Mouse (Mus musculus): ENCODE measurements at regions not wholly inside any gene's neighbourhood (a gene's known extent, or its start where the extent isn't known, plus 50 kb on each side); places are given as distances from the start of the nearest gene placed in this dataset.

DNA sequence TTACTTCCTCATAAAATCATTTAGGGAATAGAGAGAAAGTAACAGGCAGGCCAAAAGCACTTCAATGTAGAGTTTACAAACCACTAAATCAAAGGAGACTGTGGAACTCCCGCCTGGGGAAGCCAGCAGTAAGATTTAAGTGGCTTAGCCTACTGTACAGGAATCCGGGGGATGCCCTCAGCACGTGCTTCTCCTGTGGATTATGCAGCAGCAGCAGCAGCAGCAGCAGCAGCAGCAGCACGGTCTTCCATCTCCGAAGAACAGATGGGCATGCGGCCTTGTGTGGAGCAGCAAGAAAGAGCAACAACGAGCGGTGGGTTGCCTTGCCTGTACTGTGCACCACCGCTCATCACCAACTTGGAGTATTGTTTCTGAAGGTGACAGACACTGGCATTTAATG lies 314.9 kb downstream of the Cd83 start:
- ATAC-seq (ENCODE audit: insufficient number of reproducible peaks, insufficient read depth, low FRiP score, low read depth): no peak
- Histone ChIP-seq H3K9me3 (ENCODE audit: control insufficient read depth, low read depth, low read length) (no peaks in the 10 kb centered on the region), H3K9ac (replicated peaks; ENCODE audit: low read depth, low read length) (no peak overlapping the region), H3K4me1 (ENCODE audit: control insufficient read depth, insufficient read depth, low read length) (no peaks in the 10 kb centered on the region), H3K36me3 (ENCODE audit: control insufficient read depth, insufficient read depth, low read length) (no peaks in the 10 kb centered on the region), H3K27me3 (ENCODE audit: control insufficient read depth, insufficient read depth, low read length) (0 out of 2 replicates have a peak, but pooled peaks cover 3% of the 10 kb centered on the region), H3K4me2 (replicated peaks; ENCODE audit: low read depth, low read length) (no peak overlapping the region), H3K4me3 (ENCODE audit: low read depth, low read length) (no peak overlapping the region), H3K27ac (ENCODE audit: low read length) (no peak overlapping the region)
- WGBS: 56% methylated on average over 9 of the region's 9 CpGs

DNA sequence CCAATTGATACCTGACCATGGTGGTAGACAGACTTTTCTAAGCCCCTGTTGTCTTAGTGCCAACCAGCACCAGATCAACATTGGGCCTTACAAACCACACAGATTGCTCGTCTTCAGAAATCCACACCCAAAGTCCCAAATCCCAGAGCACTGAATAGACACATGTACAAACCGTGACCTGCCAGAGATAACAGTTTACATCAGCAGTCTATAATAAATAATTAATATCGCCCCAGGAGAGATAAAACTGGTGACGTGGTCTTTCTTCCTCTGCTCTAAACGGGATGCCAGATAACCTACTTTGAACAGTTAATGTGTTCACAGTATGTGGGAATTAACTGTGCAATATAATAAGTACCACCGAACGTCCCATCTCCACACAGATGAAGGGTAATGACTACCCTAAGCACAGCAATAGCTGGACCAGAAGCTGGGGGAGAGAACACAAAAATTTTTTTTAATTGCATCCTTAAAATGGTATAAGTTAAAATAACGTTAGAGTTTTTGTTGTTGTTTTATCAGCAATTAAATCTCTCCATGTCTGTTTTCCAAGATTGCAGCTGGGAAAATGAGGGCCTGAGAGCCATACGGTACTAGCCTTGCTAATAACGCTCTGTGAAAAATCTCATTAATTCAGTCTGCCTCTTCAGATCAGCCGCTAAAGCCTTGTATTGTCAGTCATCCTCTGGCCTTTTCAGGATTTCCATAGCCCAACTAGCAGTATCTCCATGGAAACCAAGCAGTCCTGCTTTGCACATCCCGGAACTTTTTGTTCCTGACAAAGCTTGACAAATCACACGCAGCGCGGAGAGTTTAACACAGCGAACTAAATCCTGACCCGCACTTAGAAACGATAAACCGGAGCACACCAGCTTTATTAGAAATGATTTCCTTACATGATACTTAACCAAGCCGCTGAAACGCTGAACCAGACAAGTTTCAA lies 315.8 kb downstream of the Cd83 start:
- Histone ChIP-seq H3K36me3 (ENCODE audit: control insufficient read depth, insufficient read depth, low read length) (no peaks in the 10 kb centered on the region), H3K4me3 (ENCODE audit: low read depth, low read length) (0 out of 2 replicates have a peak overlapping the region, but pooled peaks have one; percentile 3), H3K27ac (ENCODE audit: low read length) (no peak overlapping the region), H3K4me2 (replicated peaks; ENCODE audit: low read depth, low read length) (peak overlapping the region; percentile 17; the same call in 1 of the 2 replicates), H3K9ac (replicated peaks; ENCODE audit: low read depth, low read length) (no peak overlapping the region), H3K4me1 (ENCODE audit: control insufficient read depth, insufficient read depth, low read length) (no peaks in the 10 kb centered on the region), H3K27me3 (ENCODE audit: control insufficient read depth, insufficient read depth, low read length) (0 out of 2 replicates have a peak, but pooled peaks cover 3% of the 10 kb centered on the region), H3K9me3 (ENCODE audit: control insufficient read depth, low read depth, low read length) (no peaks in the 10 kb centered on the region)
- 20% methylated on average over 21 of the region's 21 CpGs for WGBS
- ATAC-seq (ENCODE audit: insufficient number of reproducible peaks, insufficient read depth, low FRiP score, low read depth): no peak

DNA sequence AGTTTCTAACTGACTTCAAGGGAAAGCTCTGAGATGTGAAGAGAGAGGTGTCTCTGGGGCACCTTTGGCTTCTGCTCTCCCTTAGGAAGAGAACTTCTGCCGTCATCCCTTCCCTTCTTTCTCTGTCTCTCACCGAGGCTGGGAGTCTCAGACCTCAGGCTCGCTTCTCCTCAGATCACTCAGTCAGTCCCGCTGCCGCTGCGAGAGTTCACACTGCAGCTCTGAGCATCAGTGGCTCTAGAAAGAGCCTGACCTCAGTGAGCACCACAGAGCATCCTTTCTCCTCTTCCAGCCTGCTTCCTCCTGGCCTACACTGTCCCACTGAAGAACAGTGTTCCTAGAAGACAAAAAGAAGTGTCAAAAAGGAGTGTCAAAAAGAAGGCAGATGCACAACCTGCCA lies 316.6 kb downstream of the Cd83 start:
- H3K4me3 ChIP-seq (ENCODE audit: low read depth, low read length): 0 out of 2 replicates have a peak overlapping the region, but pooled peaks have one; percentile 3
- H3K36me3 ChIP-seq (ENCODE audit: control insufficient read depth, insufficient read depth, low read length): no peaks in the 10 kb centered on the region
- ATAC-seq (ENCODE audit: insufficient number of reproducible peaks, insufficient read depth, low FRiP score, low read depth): no peak
- WGBS: 21% methylated on average over 6 of the region's 6 CpGs
- H3K4me2 ChIP-seq (replicated peaks; ENCODE audit: low read depth, low read length): peak overlapping the region; percentile 17; the same call in 1 of the 2 replicates
- no peaks in the 10 kb centered on the region for H3K4me1 ChIP-seq (ENCODE audit: control insufficient read depth, insufficient read depth, low read length)
- no peak overlapping the region for H3K9ac ChIP-seq (replicated peaks; ENCODE audit: low read depth, low read length)
- H3K9me3 ChIP-seq (ENCODE audit: control insufficient read depth, low read depth, low read length): no peaks in the 10 kb centered on the region
- H3K27me3 ChIP-seq (ENCODE audit: control insufficient read depth, insufficient read depth, low read length): 0 out of 2 replicates have a peak, but pooled peaks cover 3% of the 10 kb centered on the region
- no peak overlapping the region for H3K27ac ChIP-seq (ENCODE audit: low read length)

GRCm38 (mm10) chr13:44101806-44102205 lies 317.2 kb downstream of the Cd83 start:
- Histone ChIP-seq H3K9ac (replicated peaks; ENCODE audit: low read depth, low read length) (no peak overlapping the region), H3K27ac (ENCODE audit: low read length) (no peak overlapping the region), H3K4me1 (ENCODE audit: control insufficient read depth, insufficient read depth, low read length) (no peaks in the 10 kb centered on the region), H3K9me3 (ENCODE audit: control insufficient read depth, low read depth, low read length) (no peaks in the 10 kb centered on the region), H3K4me3 (ENCODE audit: low read depth, low read length) (no peak overlapping the region), H3K27me3 (ENCODE audit: control insufficient read depth, insufficient read depth, low read length) (0 out of 2 replicates have a peak, but pooled peaks cover 3% of the 10 kb centered on the region), H3K36me3 (ENCODE audit: control insufficient read depth, insufficient read depth, low read length) (no peaks in the 10 kb centered on the region), H3K4me2 (replicated peaks; ENCODE audit: low read depth, low read length) (no peak overlapping the region)
- no peak for ATAC-seq (ENCODE audit: insufficient number of reproducible peaks, insufficient read depth, low FRiP score, low read depth)
- WGBS: 75% methylated on average over 6 of the region's 6 CpGs

- Histone ChIP-seq H3K36me3 (ENCODE audit: control insufficient read depth, insufficient read depth, low read length) (no peaks in the 10 kb centered on the region), H3K27me3 (ENCODE audit: control insufficient read depth, insufficient read depth, low read length) (0 out of 2 replicates have a peak, but pooled peaks cover 3% of the 10 kb centered on the region), H3K9ac (replicated peaks; ENCODE audit: low read depth, low read length) (no peak overlapping the region), H3K4me1 (ENCODE audit: control insufficient read depth, insufficient read depth, low read length) (no peaks in the 10 kb centered on the region), H3K4me3 (ENCODE audit: low read depth, low read length) (no peak overlapping the region), H3K4me2 (replicated peaks; ENCODE audit: low read depth, low read length) (no peak overlapping the region), H3K9me3 (ENCODE audit: control insufficient read depth, low read depth, low read length) (no peaks in the 10 kb centered on the region), H3K27ac (ENCODE audit: low read length) (no peak overlapping the region)
- ATAC-seq (ENCODE audit: insufficient number of reproducible peaks, insufficient read depth, low FRiP score, low read depth): no peak
- 74% methylated on average over 4 of the region's 4 CpGs for WGBS
Measured at GRCm38 (mm10) chr13:44102257-44102656, 317.7 kb downstream of the Cd83 start.

GRCm38 (mm10) chr13:44103340-44103739 lies 318.8 kb downstream of the Cd83 start:
- no peak overlapping the region for H3K4me2 ChIP-seq (replicated peaks; ENCODE audit: low read depth, low read length)
- H3K4me1 ChIP-seq (ENCODE audit: control insufficient read depth, insufficient read depth, low read length): no peaks in the 10 kb centered on the region
- ATAC-seq (ENCODE audit: insufficient number of reproducible peaks, insufficient read depth, low FRiP score, low read depth): no peak
- H3K27ac ChIP-seq (ENCODE audit: low read length): no peak overlapping the region
- H3K4me3 ChIP-seq (ENCODE audit: low read depth, low read length): no peak overlapping the region
- WGBS: 89% methylated on average over 7 of the region's 7 CpGs
- H3K9ac ChIP-seq (replicated peaks; ENCODE audit: low read depth, low read length): no peak overlapping the region
- no peaks in the 10 kb centered on the region for H3K9me3 ChIP-seq (ENCODE audit: control insufficient read depth, low read depth, low read length)
- H3K36me3 ChIP-seq (ENCODE audit: control insufficient read depth, insufficient read depth, low read length): no peaks in the 10 kb centered on the region
- H3K27me3 ChIP-seq (ENCODE audit: control insufficient read depth, insufficient read depth, low read length): 0 out of 2 replicates have a peak, but pooled peaks cover 3% of the 10 kb centered on the region

DNA sequence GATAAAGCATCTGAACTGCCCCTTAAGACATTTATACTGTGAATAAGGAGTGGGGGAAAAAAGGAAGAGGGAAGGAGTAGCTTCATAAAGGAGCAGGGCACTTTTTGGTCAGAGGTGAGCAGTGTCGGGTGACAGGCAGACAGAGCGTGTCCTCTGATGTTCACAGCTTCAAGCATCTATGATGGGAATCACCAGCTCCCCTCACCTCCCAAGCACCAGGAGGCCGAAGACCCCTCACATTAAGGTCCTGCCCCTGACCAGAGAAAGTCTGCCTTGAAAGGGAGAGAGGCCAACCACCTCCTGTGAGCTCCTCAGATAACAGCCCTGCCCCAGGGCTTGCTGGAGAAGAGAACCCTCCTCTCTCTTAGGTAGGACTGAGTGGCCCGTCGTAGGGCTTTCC lies 320.6 kb downstream of the Cd83 start:
- Histone ChIP-seq H3K4me3 (ENCODE audit: low read depth, low read length) (no peak overlapping the region), H3K9me3 (ENCODE audit: control insufficient read depth, low read depth, low read length) (no peaks in the 10 kb centered on the region), H3K36me3 (ENCODE audit: control insufficient read depth, insufficient read depth, low read length) (no peaks in the 10 kb centered on the region), H3K27me3 (ENCODE audit: control insufficient read depth, insufficient read depth, low read length) (0 out of 2 replicates have a peak, but pooled peaks cover 3% of the 10 kb centered on the region), H3K4me1 (ENCODE audit: control insufficient read depth, insufficient read depth, low read length) (no peaks in the 10 kb centered on the region), H3K9ac (replicated peaks; ENCODE audit: low read depth, low read length) (no peak overlapping the region), H3K4me2 (replicated peaks; ENCODE audit: low read depth, low read length) (no peak overlapping the region), H3K27ac (ENCODE audit: low read length) (no peak overlapping the region)
- no peak for ATAC-seq (ENCODE audit: insufficient number of reproducible peaks, insufficient read depth, low FRiP score, low read depth)
- WGBS: 60% methylated on average over 5 of the region's 5 CpGs

GRCm38 (mm10) chr13:44108695-44109094 lies 324.1 kb downstream of the Cd83 start:
- H3K9me3 ChIP-seq (ENCODE audit: control insufficient read depth, low read depth, low read length): no peaks in the 10 kb centered on the region
- H3K4me1 ChIP-seq (ENCODE audit: control insufficient read depth, insufficient read depth, low read length): no peaks in the 10 kb centered on the region
- 71% methylated on average over 11 of the region's 11 CpGs for WGBS
- H3K27ac ChIP-seq (ENCODE audit: low read length): no peak overlapping the region
- H3K27me3 ChIP-seq (ENCODE audit: control insufficient read depth, insufficient read depth, low read length): no peaks in the 10 kb centered on the region
- H3K36me3 ChIP-seq (ENCODE audit: control insufficient read depth, insufficient read depth, low read length): no peaks in the 10 kb centered on the region
- no peak for ATAC-seq (ENCODE audit: insufficient number of reproducible peaks, insufficient read depth, low FRiP score, low read depth)
- H3K9ac ChIP-seq (replicated peaks; ENCODE audit: low read depth, low read length): no peak overlapping the region
- H3K4me2 ChIP-seq (replicated peaks; ENCODE audit: low read depth, low read length): no peak overlapping the region
- no peak overlapping the region for H3K4me3 ChIP-seq (ENCODE audit: low read depth, low read length)

All from stomach, embryonic 14.5 days (tissue).